Mouse (Mus musculus): ENCODE results near the gene Tpr. TPM values are rescaled to one million over a fixed set of nuclear protein-coding genes. Genes with fewer than 3 reads are reported as not detected.

The Tpr gene
- polyA plus RNA-seq, 1 experiment from 2014 or later, result 200 TPM

Other genes with a start within 250 kb of the Tpr start
- not detected in 2 replicates for gene Pdc, start 73.4 kb upstream of the Tpr start, polyA plus RNA-seq (2014; fragmentation: Nextera tagmentation; extraction: Ambion mirVana)
- gene Odr4, start 242 bp downstream of the Tpr start, polyA plus RNA-seq (2014; fragmentation: Nextera tagmentation; extraction: Ambion mirVana), result 24.4 and 29.5 TPM in 2 replicates
- gene Prg4, start 73.3 kb downstream of the Tpr start, polyA plus RNA-seq (2014; fragmentation: Nextera tagmentation; extraction: Ambion mirVana), result 0.64 and 1.0 TPM in 2 replicates